Mouse (Mus musculus) spleen, adult 2 months (tissue): ENCODE results near the gene Scand1. TPM values are rescaled to one million over a fixed set of nuclear protein-coding genes. Genes with fewer than 3 reads are reported as not detected.
A peak's percentile ranks its signal among the peaks of the same experiment; 100 is the strongest.

ENCODE experiments used
- DNase-seq, 2 experiments: peaks; one replicate each; pipeline versions ENCODE4 v3.0.0 to v3.0.0-alpha.2; 2012 to 2021; ENCODE audit warnings: low spot score in 2 of 2, low read depth in 1 of 2
- H3K27ac ChIP-seq: fragments of 200-500 bp; 2 replicates; pipeline ENCODE4 v1.5.1; 2012; ENCODE audit warnings: low read length, inconsistent platforms; ENCODE audit not compliant: insufficient read depth
- H3K27me3 ChIP-seq: fragments of 200-500 bp; 2 replicates; pipeline ENCODE4 v1.6.1; 2012; ENCODE audit warnings: mild to moderate bottlenecking, moderate library complexity, low read length, inconsistent platforms; ENCODE audit not compliant: control insufficient read depth, insufficient read depth
- H3K36me3 ChIP-seq: fragments of 200-500 bp; 2 replicates; pipeline ENCODE4 v1.6.1; 2012; ENCODE audit warnings: mild to moderate bottlenecking, low read length, inconsistent platforms; ENCODE audit not compliant: control insufficient read depth, insufficient read depth
- H3K4me1 ChIP-seq: fragments of 200-500 bp; 2 replicates; pipeline ENCODE4 v1.6.1; 2011; ENCODE audit warnings: inconsistent platforms; ENCODE audit not compliant: control insufficient read depth, insufficient read depth, insufficient read length
- H3K4me3 ChIP-seq: fragments of 200-500 bp; 2 replicates; pipeline ENCODE4 v1.5.1; 2011; ENCODE audit warnings: mild to moderate bottlenecking, inconsistent platforms; ENCODE audit not compliant: insufficient read depth, insufficient read length; ENCODE audit errors: extremely low read depth
- CTCF ChIP-seq: fragments of 200-500 bp; IDR thresholded peaks from 2 replicates; pipeline ENCODE4 v1.5.1; 2011; ENCODE audit warnings: mild to moderate bottlenecking, inconsistent platforms; ENCODE audit not compliant: insufficient read depth, insufficient read length, insufficient replicate concordance; ENCODE audit errors: extremely low read depth
- POLR2A ChIP-seq: fragments of 200-500 bp; IDR thresholded peaks from 2 replicates; pipeline ENCODE4 v1.6.1; 2011; ENCODE audit warnings: low read depth, low read length, inconsistent platforms
- WGBS: fragments of 180-500 bp; shearing (Covaris S2); methylation state at CpG from one replicate; pipeline ENCODE4 v1.1.7; 2018; 5-methylcytosine and 5-hydroxymethylcytosine counted together
- polyA plus RNA-seq: library from polyadenylated mRNA; depleted of rRNA; stranded (reverse); fragments of >200 nt; gene quantifications from 2 replicates; pipeline ENCODE4 v1.2.3, GENCODE M21; 2012

Gene Scand1
- polyA plus RNA-seq, 1 experiment, result 167 TPM

- no peak for TF ChIP-seq CTCF
- TF ChIP-seq POLR2A, result no peak
- no peak overlapping the region for H3K27ac ChIP-seq
- no peaks in the 10 kb centered on the region for H3K27me3 ChIP-seq
- WGBS, result 79% methylated on average over 3 of the region's 3 CpGs
- peaks cover 29% of the 10 kb centered on the region for H3K4me1 ChIP-seq
- H3K36me3 ChIP-seq, result peaks cover 6% of the 10 kb centered on the region; the same call in 1 of the 2 replicates
- no peak overlapping the region for H3K4me3 ChIP-seq
- DNase-seq, result no peak
Measured at GRCm38 (mm10) chr2:156297653-156298052, 14.9 kb downstream of the Scand1 start.

GRCm38 (mm10) chr2:156296190-156296589 is 16.3 kb downstream of the Scand1 start:
- 71% methylated on average over 3 of the region's 3 CpGs for WGBS
- H3K27ac ChIP-seq, result peak overlapping the region; percentile 95

GRCm38 (mm10) chr2:156295601-156296063 is 16.9 kb downstream of the Scand1 start:
- Histone ChIP-seq H3K36me3 (peaks cover 4% of the 10 kb centered on the region; the same call in 1 of the 2 replicates), H3K4me1 (peaks cover 34% of the 10 kb centered on the region), H3K4me3 (no peak overlapping the region; the same call in 1 of the 2 replicates), H3K27me3 (no peaks in the 10 kb centered on the region), H3K27ac (peak overlapping the region; percentile 95)
- peak; percentile 26 to 27 for DNase-seq
- 41% methylated on average over 2 of the region's 2 CpGs for WGBS
- TF ChIP-seq CTCF (no peak), POLR2A (no peak)

More at GRCm38 (mm10) chr2:156296190-156296589, 16.3 kb downstream of the Scand1 start:
- Histone ChIP-seq H3K27me3 (no peaks in the 10 kb centered on the region), H3K36me3 (peaks cover 6% of the 10 kb centered on the region; the same call in 1 of the 2 replicates), H3K4me1 (peaks cover 34% of the 10 kb centered on the region), H3K4me3 (no peak overlapping the region)
- TF ChIP-seq CTCF (no peak), POLR2A (no peak)
- DNase-seq, result no peak

- 87% methylated on average over 1 of the region's 1 CpGs for WGBS
- Histone ChIP-seq H3K27ac (no peak overlapping the region), H3K36me3 (peaks cover 8% of the 10 kb centered on the region; the same call in 1 of the 2 replicates), H3K4me1 (peaks cover 34% of the 10 kb centered on the region), H3K27me3 (no peaks in the 10 kb centered on the region), H3K4me3 (no peak overlapping the region)
- no peak for TF ChIP-seq CTCF
- TF ChIP-seq POLR2A, result no peak
- DNase-seq, result no peak
Measured at GRCm38 (mm10) chr2:156291998-156292397, 20.5 kb downstream of the Scand1 start.

GRCm38 (mm10) chr2:156289552-156290160 is 22.8 kb downstream of the Scand1 start:
- 92% methylated on average over 2 of the region's 2 CpGs for WGBS
- H3K36me3 ChIP-seq, result peaks cover 9% of the 10 kb centered on the region; the same call in 1 of the 2 replicates
- H3K27ac ChIP-seq, result no peak overlapping the region
- peaks cover 22% of the 10 kb centered on the region; the same call in 1 of the 2 replicates for H3K4me1 ChIP-seq
- TF ChIP-seq CTCF (no peak), POLR2A (no peak)
- H3K4me3 ChIP-seq, result no peak overlapping the region
- DNase-seq, result no peak
- no peaks in the 10 kb centered on the region for H3K27me3 ChIP-seq

- H3K4me1 ChIP-seq, result peaks cover 9% of the 10 kb centered on the region; the same call in 1 of the 2 replicates
- H3K4me3 ChIP-seq, result no peak overlapping the region
- peaks cover 9% of the 10 kb centered on the region; the same call in 1 of the 2 replicates for H3K36me3 ChIP-seq
- no peak for TF ChIP-seq CTCF
- TF ChIP-seq POLR2A, result no peak
- no peaks in the 10 kb centered on the region for H3K27me3 ChIP-seq
- WGBS, result 87% methylated on average over 2 of the region's 2 CpGs
- no peak overlapping the region for H3K27ac ChIP-seq
- no peak for DNase-seq
Measured at GRCm38 (mm10) chr2:156288222-156288621, 24.3 kb downstream of the Scand1 start.

- no peak overlapping the region for H3K4me3 ChIP-seq
- 96% methylated on average over 4 of the region's 4 CpGs for WGBS
- H3K27me3 ChIP-seq, result no peaks in the 10 kb centered on the region
- TF ChIP-seq POLR2A (no peak), CTCF (no peak)
- H3K36me3 ChIP-seq, result peaks cover 13% of the 10 kb centered on the region
- H3K27ac ChIP-seq, result no peak overlapping the region
- H3K4me1 ChIP-seq, result no peaks in the 10 kb centered on the region
- DNase-seq, result no peak
Measured at GRCm38 (mm10) chr2:156286733-156287132, 25.8 kb downstream of the Scand1 start.
